12 mouse cellular contexts compared by ENCODE assay signal in genomic region chr5:111511982-111512381, GRCm38 (mm10).
A peak's percentile ranks its signal among the peaks of the same experiment; 100 is the strongest.
DNase-seq lines count a peak whose midpoint lies in the region; ATAC-seq lines count a peak whose summit lies in the region.
"Had no signal": no experiment of that assay in that cellular context is flagged by ENCODE, and none has a peak within 500 bp of the region (broad histone marks: within the 10 kb centered on the region; RNA-seq: fewer than 3 reads in every experiment).

No protein-coding gene starts in this region.

- H3K27ac ChIP-seq in lung, embryonic 16.5 days (ENCODE audit: low read length) = no peak overlapping the region
- peak overlapping the region; percentile 43 for H3K27ac ChIP-seq in forebrain, embryonic 12.5 days
- 0 out of 2 replicates have a peak overlapping the region, but pooled peaks have one; percentile 14 for H3K27ac ChIP-seq in hindbrain, embryonic 15.5 days (replicated peaks)
- H3K27ac ChIP-seq in neural tube, embryonic 14.5 days (ENCODE audit: low read depth, low read length) = no peak overlapping the region
- H3K27ac ChIP-seq: stomach, postnatal 0 days had no signal

- 10% methylated on average over 10 of the region's 10 CpGs for WGBS in lung, embryonic 16.5 days
- WGBS in forebrain, embryonic 12.5 days = 13% methylated on average over 10 of the region's 10 CpGs
- 5% methylated on average over 10 of the region's 10 CpGs for WGBS in hindbrain, embryonic 15.5 days
- WGBS in neural tube, embryonic 14.5 days = 8% methylated on average over 10 of the region's 10 CpGs

- peak overlapping the region; percentile 18; the same call in 1 of the 2 replicates for H3K9ac ChIP-seq in lung, embryonic 16.5 days (ENCODE audit: low read length)
- peak overlapping the region; percentile 36; the same call in 1 of the 2 replicates for H3K9ac ChIP-seq in forebrain, embryonic 12.5 days
- H3K9ac ChIP-seq in hindbrain, embryonic 15.5 days = no peak overlapping the region
- H3K9ac ChIP-seq in neural tube, embryonic 14.5 days (replicated peaks; ENCODE audit: low read depth, low read length) = no peak overlapping the region

- no peaks in the 10 kb centered on the region for H3K36me3 ChIP-seq in lung, embryonic 16.5 days (ENCODE audit: control insufficient read depth, insufficient read depth, low read length)
- no peaks in the 10 kb centered on the region for H3K36me3 ChIP-seq in forebrain, embryonic 12.5 days (replicated peaks)
- H3K36me3 ChIP-seq in hindbrain, embryonic 15.5 days = no peaks in the 10 kb centered on the region
- no peaks in the 10 kb centered on the region for H3K36me3 ChIP-seq in neural tube, embryonic 14.5 days (ENCODE audit: control insufficient read depth, insufficient read depth, low read length)

- no peak overlapping the region for H3K4me2 ChIP-seq in lung, embryonic 16.5 days (ENCODE audit: low read depth, low read length)
- 0 out of 2 replicates have a peak overlapping the region, but pooled peaks have one; percentile 9 for H3K4me2 ChIP-seq in forebrain, embryonic 12.5 days
- H3K4me2 ChIP-seq in hindbrain, embryonic 15.5 days = no peak overlapping the region; the same call in 1 of the 2 replicates
- H3K4me2 ChIP-seq in neural tube, embryonic 14.5 days (ENCODE audit: low read depth, low read length) = no peak overlapping the region

- no peaks in the 10 kb centered on the region for H3K9me3 ChIP-seq in lung, embryonic 16.5 days (ENCODE audit: control insufficient read depth, low read length)
- no peaks in the 10 kb centered on the region for H3K9me3 ChIP-seq in forebrain, embryonic 12.5 days
- no peaks in the 10 kb centered on the region for H3K9me3 ChIP-seq in hindbrain, embryonic 15.5 days
- no peaks in the 10 kb centered on the region for H3K9me3 ChIP-seq in neural tube, embryonic 14.5 days (ENCODE audit: control insufficient read depth, low read length)

- DNase-seq in lung, postnatal 4 days = no peak
- no peak for DNase-seq in layer of hippocampus, adult 8-10 months (ENCODE audit: low spot score in 2 of 2)
- no peak for DNase-seq in ovary, adult 18-20 months (ENCODE audit: low spot score)
- DNase-seq: kidney, postnatal 25 days; lung, adult 2 months; right cerebral cortex, postnatal 4 days had no signal

- no peak for ATAC-seq in lung, embryonic 16.5 days (ENCODE audit: low read depth)
- no peak for ATAC-seq in forebrain, embryonic 12.5 days (ENCODE audit: low FRiP score)
- peak; percentile 32; the same call in 1 of the 2 replicates for ATAC-seq in hindbrain, embryonic 15.5 days (ENCODE audit: low FRiP score, low read depth)
- ATAC-seq in neural tube, embryonic 14.5 days (ENCODE audit: low read depth) = 0 out of 2 replicates have a peak, but pooled peaks have one; percentile 29
- no peak for ATAC-seq in monocyte, adult 5-6 weeks (replicated peaks; ENCODE audit: insufficient number of reproducible peaks, low FRiP score, low TSS enrichment, poor library complexity, severe bottlenecking)

- H3K27me3 ChIP-seq in lung, embryonic 16.5 days (ENCODE audit: control insufficient read depth, insufficient read depth, low read depth, low read length) = no peaks in the 10 kb centered on the region
- H3K27me3 ChIP-seq in forebrain, embryonic 12.5 days = no peaks in the 10 kb centered on the region
- H3K27me3 ChIP-seq in hindbrain, embryonic 15.5 days = 0 out of 2 replicates have a peak, but pooled peaks cover 5% of the 10 kb centered on the region
- no peaks in the 10 kb centered on the region for H3K27me3 ChIP-seq in neural tube, embryonic 14.5 days (ENCODE audit: control insufficient read depth, insufficient read depth, low read length)

- H3K4me1 ChIP-seq in lung, embryonic 16.5 days (replicated peaks; ENCODE audit: control insufficient read depth, insufficient read depth, low read length) = peaks cover 30% of the 10 kb centered on the region
- peaks cover 82% of the 10 kb centered on the region for H3K4me1 ChIP-seq in forebrain, embryonic 12.5 days
- peaks cover 41% of the 10 kb centered on the region for H3K4me1 ChIP-seq in hindbrain, embryonic 15.5 days (replicated peaks)
- H3K4me1 ChIP-seq in neural tube, embryonic 14.5 days (ENCODE audit: control insufficient read depth, insufficient read depth, low read length) = peaks cover 9% of the 10 kb centered on the region

- no peak overlapping the region for H3K4me3 ChIP-seq in lung, embryonic 16.5 days (ENCODE audit: low read length)
- no peak overlapping the region for H3K4me3 ChIP-seq in forebrain, embryonic 12.5 days (replicated peaks)
- no peak overlapping the region for H3K4me3 ChIP-seq in hindbrain, embryonic 15.5 days
- no peak overlapping the region for H3K4me3 ChIP-seq in neural tube, embryonic 14.5 days (ENCODE audit: low read depth, low read length)

Comparison
In these comparisons a context has a peak if more than half of its experiments do, and no peak if none do; other contexts are left out.
1. ATAC-seq: peak in hindbrain, embryonic 15.5 days (single experiment) and neural tube, embryonic 14.5 days (single experiment); none in lung, embryonic 16.5 days (single experiment), forebrain, embryonic 12.5 days (single experiment) and monocyte, adult 5-6 weeks (single experiment).
2. H3K27ac ChIP-seq: peak in forebrain, embryonic 12.5 days (single experiment) and hindbrain, embryonic 15.5 days (single experiment); none in lung, embryonic 16.5 days (single experiment) and neural tube, embryonic 14.5 days (single experiment).
3. H3K9ac ChIP-seq: peak in lung, embryonic 16.5 days (single experiment) and forebrain, embryonic 12.5 days (single experiment); none in hindbrain, embryonic 15.5 days (single experiment) and neural tube, embryonic 14.5 days (single experiment).